Mouse (Mus musculus) G1E (cell line): ENCODE results near the gene Tdp2.

Experiments used
- CTCF ChIP-seq: IDR thresholded peaks from 2 replicates; pipeline ENCODE4 v1.5.1; 2012; ENCODE audit warnings: low read depth, low read length, inconsistent platforms, mixed read lengths
- GATA1 ChIP-seq: IDR thresholded peaks from 2 replicates; pipeline ENCODE4 v1.6.1; 2012; ENCODE audit warnings: borderline replicate concordance, low read length, inconsistent platforms, mixed read lengths

DNA sequence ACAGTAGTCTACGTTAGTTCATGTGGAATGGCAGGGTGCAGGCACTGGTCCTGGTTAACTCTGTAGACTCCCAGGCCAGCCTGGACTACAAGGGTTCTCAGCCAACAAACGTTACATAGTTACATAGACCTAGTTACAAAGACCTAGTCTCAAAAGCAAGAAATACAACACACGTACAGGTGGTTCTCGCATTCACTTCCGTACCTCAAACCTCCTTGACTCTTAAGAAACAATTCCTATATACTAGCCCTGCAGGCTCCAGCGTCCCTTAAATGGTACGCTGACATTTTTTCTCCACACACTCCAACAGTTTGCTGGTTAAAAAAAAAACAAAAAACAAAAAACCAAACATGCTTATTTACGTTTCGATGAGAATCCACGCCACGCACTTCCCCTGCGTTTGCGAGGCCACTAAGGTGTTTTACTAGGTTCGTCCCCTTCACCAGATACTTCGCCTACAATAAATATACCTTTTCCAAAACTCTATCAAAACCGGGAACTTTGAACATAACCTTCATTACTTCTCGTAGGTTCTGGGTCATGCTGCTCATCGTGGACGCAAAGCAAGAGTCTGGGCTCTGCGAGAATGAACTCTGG lies 625 bp upstream of the Tdp2 start:
- no peak for TF ChIP-seq CTCF
- no peak for TF ChIP-seq GATA1
